Mouse (Mus musculus): ENCODE results near the gene Nfe2l3.

Gene Nfe2l3

GRCm38 (mm10) chr6:51442191-51442835 lies 9.8 kb downstream of the Nfe2l3 start:
- CTCF ChIA-PET: interaction anchor here (0.6 kb wide), 1 partner anchor 1435 kb away, joined by 3 read pairs; no protein-coding TSS in a partner anchor

- CTCF ChIA-PET: no interaction called here
These were observed 20.5 kb downstream of the Nfe2l3 start for GRCm38 (mm10) chr6:51452927-51453503.

- CTCF ChIA-PET: no interaction called here
These were observed 22.5 kb downstream of the Nfe2l3 start for GRCm38 (mm10) chr6:51454949-51455348.

- CTCF ChIA-PET: no interaction called here
These were observed 23.7 kb downstream of the Nfe2l3 start for GRCm38 (mm10) chr6:51456198-51456597.

GRCm38 (mm10) chr6:51457283-51457682 lies 24.8 kb downstream of the Nfe2l3 start:
- CTCF ChIA-PET: no interaction called here

- CTCF ChIA-PET: no interaction called here
These were observed 25.4 kb downstream of the Nfe2l3 start for GRCm38 (mm10) chr6:51457770-51458387.

GRCm38 (mm10) chr6:51458925-51459312 lies 26.4 kb downstream of the Nfe2l3 start:
- CTCF ChIA-PET: interaction anchor here (0.6 kb wide), 1 partner anchor 65 kb away, joined by 4 read pairs; no protein-coding TSS in a partner anchor

- CTCF ChIA-PET: interaction anchor here (0.6 kb wide), 1 partner anchor 65 kb away, joined by 4 read pairs; no protein-coding TSS in a partner anchor
These were observed 27.0 kb downstream of the Nfe2l3 start for GRCm38 (mm10) chr6:51459313-51460020.

GRCm38 (mm10) chr6:51460021-51460360 lies 27.5 kb downstream of the Nfe2l3 start:
- CTCF ChIA-PET: no interaction called here

GRCm38 (mm10) chr6:51460363-51460762 lies 27.9 kb downstream of the Nfe2l3 start:
- CTCF ChIA-PET: no interaction called here

- CTCF ChIA-PET: interaction anchor here (0.7 kb wide), 1 partner anchor 397 kb away, joined by 3 read pairs; no protein-coding TSS in a partner anchor
These were observed 35.2 kb downstream of the Nfe2l3 start for GRCm38 (mm10) chr6:51467649-51468048.

GRCm38 (mm10) chr6:51468891-51469561 lies 36.6 kb downstream of the Nfe2l3 start:
- CTCF ChIA-PET: no interaction called here

- CTCF ChIA-PET: no interaction called here
These were observed 37.3 kb downstream of the Nfe2l3 start, which contains the start of gene Hnrnpa2b1 for GRCm38 (mm10) chr6:51469715-51470310. Gene Hnrnpa2b1, minus strand, starts transcription at chr6:51469894.

GRCm38 (mm10) chr6:51470311-51471178 lies 38.1 kb downstream of the Nfe2l3 start, which contains the start of gene Cbx3:
Gene Cbx3, plus strand, starts transcription at chr6:51470360.
- CTCF ChIA-PET: interaction anchor here (0.5 to 0.6 kb wide), 2 partner anchors 25 to 116 kb away, joined by 3 read pairs; no protein-coding TSS in a partner anchor

- CTCF ChIA-PET: interaction anchor here (0.5 to 0.6 kb wide), 2 partner anchors 25 to 28 kb away, joined by 3 to 6 read pairs; no protein-coding TSS in a partner anchor
These were observed 38.7 kb downstream of the Nfe2l3 start for GRCm38 (mm10) chr6:51471179-51471505.

GRCm38 (mm10) chr6:51471782-51472181 lies 39.3 kb downstream of the Nfe2l3 start:
- CTCF ChIA-PET: no interaction called here

GRCm38 (mm10) chr6:51472213-51472612 lies 39.7 kb downstream of the Nfe2l3 start:
- CTCF ChIA-PET: no interaction called here

- CTCF ChIA-PET: no interaction called here
These were observed 46.8 kb downstream of the Nfe2l3 start for GRCm38 (mm10) chr6:51479136-51479731.

- CTCF ChIA-PET: interaction anchor here (0.6 kb wide), 1 partner anchor 328 kb away, joined by 7 read pairs; no protein-coding TSS in a partner anchor
These were observed 49.1 kb downstream of the Nfe2l3 start for GRCm38 (mm10) chr6:51481548-51481947.

GRCm38 (mm10) chr6:51483861-51484260 lies 51.4 kb downstream of the Nfe2l3 start:
- CTCF ChIA-PET: interaction anchor here (0.6 kb wide), 1 partner anchor 28 kb away, joined by 3 read pairs; no protein-coding TSS in a partner anchor

Data from spleen, embryonic (tissue).